Mouse (Mus musculus) liver, adult 2 months (tissue): ENCODE measurements around the gene C1qtnf2. TPM values are rescaled to one million over a fixed set of nuclear protein-coding genes. Genes with fewer than 3 reads are reported as not detected.

Source experiments
- DNase-seq: peaks from one replicate; pipeline ENCODE4 v3.0.0-alpha.2; 2011; ENCODE audit warnings: low read depth, low spot score; ENCODE audit errors: extremely low read depth
- H3K27ac ChIP-seq: fragments of 200-500 bp; replicated peaks from 2 replicates; pipeline ENCODE4 v1.5.1; 2012; ENCODE audit warnings: low read depth, mild to moderate bottlenecking, control low read depth, inconsistent platforms, low read length; ENCODE audit not compliant: insufficient read depth
- H3K27me3 ChIP-seq: fragments of 200-500 bp; 2 replicates; pipeline ENCODE4 v1.6.1; 2012; ENCODE audit warnings: mild to moderate bottlenecking, moderate library complexity, low read length, inconsistent platforms; ENCODE audit not compliant: control insufficient read depth, insufficient read depth
- H3K36me3 ChIP-seq: fragments of 200-500 bp; 2 replicates; pipeline ENCODE4 v1.6.1; 2012; ENCODE audit warnings: low read length, inconsistent platforms; ENCODE audit not compliant: control insufficient read depth, insufficient read depth
- H3K4me1 ChIP-seq: fragments of 200-500 bp; 2 replicates; pipeline ENCODE4 v1.6.1; 2011; ENCODE audit warnings: low read length; ENCODE audit not compliant: control insufficient read depth, insufficient read depth
- H3K4me3 ChIP-seq: fragments of 200-500 bp; 2 replicates; pipeline ENCODE4 v1.5.1; 2011; ENCODE audit warnings: low read depth, mild to moderate bottlenecking, control low read depth, low read length, moderate library complexity; ENCODE audit not compliant: insufficient read depth
- H3K79me2 ChIP-seq: fragments of 200-500 bp; 2 replicates; pipeline ENCODE4 v1.6.1; 2012; ENCODE audit warnings: inconsistent platforms, mild to moderate bottlenecking, low read length, moderate library complexity; ENCODE audit not compliant: control insufficient read depth, insufficient read depth
- H3K9ac ChIP-seq: fragments of 200-500 bp; 2 replicates; pipeline ENCODE4 v1.6.1; 2012; ENCODE audit warnings: low read depth, mild to moderate bottlenecking, control low read depth, inconsistent platforms, low read length
- CTCF ChIP-seq: fragments of 200-500 bp; IDR thresholded peaks from 2 replicates; pipeline ENCODE4 v1.5.1; 2011; ENCODE audit warnings: low read depth, low read length, control low read depth
- POLR2A ChIP-seq: fragments of 200-500 bp; IDR thresholded peaks from 2 replicates; pipeline ENCODE4 v1.6.1; 2011; ENCODE audit warnings: low read length, control low read depth; ENCODE audit not compliant: insufficient read depth; ENCODE audit errors: extremely low read depth
- whole genome bisulfite sequencing: fragments of 180-500 bp; shearing (Covaris S2); methylation state at CpG from one replicate; pipeline ENCODE4 v1.1.7; 2018; 5-methylcytosine and 5-hydroxymethylcytosine counted together
- polyA plus RNA-seq: library from polyadenylated mRNA; depleted of rRNA; stranded (reverse); fragments of >200 nt; gene quantifications from 2 replicates; pipeline ENCODE4 v1.2.3, GENCODE M21; 2012
- total RNA-seq: library from RNA; depleted of rRNA; stranded (reverse); fragments of >200 nt; gene quantifications from 2 replicates; pipeline ENCODE4 v1.2.3, GENCODE M21; 2014

The C1qtnf2 gene
- total and polyA plus RNA-seq, 2 experiments: 1.2 to 1.4 TPM

DNA sequence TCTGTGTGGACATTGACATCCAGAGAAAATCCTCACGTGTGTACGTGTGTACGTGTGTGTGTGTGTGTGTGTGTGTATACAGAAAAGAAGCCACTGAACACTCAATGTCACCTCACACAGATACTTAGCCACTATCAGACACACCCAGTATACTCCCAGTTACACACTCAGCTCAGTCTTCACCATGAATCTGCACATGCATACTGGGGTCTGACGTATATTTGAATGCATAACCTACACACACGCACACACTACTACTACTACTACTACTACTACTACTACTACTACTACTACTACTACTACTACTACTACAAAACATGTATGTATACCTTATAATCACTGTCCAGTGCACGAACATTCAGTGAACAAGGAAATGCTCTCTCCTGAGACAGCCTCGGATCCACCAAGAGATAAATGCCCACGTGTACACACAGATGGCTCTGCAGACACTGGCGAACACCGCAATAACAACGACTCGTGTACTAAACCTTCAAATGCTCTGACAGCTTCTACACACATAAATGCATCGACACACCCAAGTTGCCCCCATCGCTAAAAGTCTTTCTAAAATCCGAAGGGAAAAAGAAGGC is 346 bp upstream of the C1qtnf2 start:
- no peaks in the 10 kb centered on the region for H3K36me3 ChIP-seq
- no peak for DNase-seq
- WGBS: 53% methylated on average over 15 of the region's 15 CpGs
- H3K9ac ChIP-seq: no peak overlapping the region
- TF ChIP-seq POLR2A (no peak), CTCF (no peak)
- H3K4me1 ChIP-seq: no peaks in the 10 kb centered on the region
- no peaks in the 10 kb centered on the region for H3K79me2 ChIP-seq
- no peak overlapping the region for H3K4me3 ChIP-seq
- no peak overlapping the region for H3K27ac ChIP-seq
- peaks cover 6% of the 10 kb centered on the region for H3K27me3 ChIP-seq

- Histone ChIP-seq H3K36me3 (no peaks in the 10 kb centered on the region), H3K9ac (no peak overlapping the region), H3K27me3 (peaks cover 2% of the 10 kb centered on the region), H3K4me1 (no peaks in the 10 kb centered on the region; the same call in 1 of the 2 replicates), H3K79me2 (no peaks in the 10 kb centered on the region), H3K4me3 (no peak overlapping the region), H3K27ac (no peak overlapping the region)
- TF ChIP-seq POLR2A (no peak), CTCF (no peak)
- 97% methylated on average over 3 of the region's 3 CpGs for WGBS
- no peak for DNase-seq
Measured at GRCm38 (mm10) chr11:43479376-43479775, 5.3 kb downstream of the C1qtnf2 start.

GRCm38 (mm10) chr11:43480561-43480960 is 6.5 kb downstream of the C1qtnf2 start:
- WGBS: 31% methylated on average over 5 of the region's 5 CpGs
- H3K27ac ChIP-seq: no peak overlapping the region
- no peaks in the 10 kb centered on the region for H3K36me3 ChIP-seq

GRCm38 (mm10) chr11:43481672-43482522 is 7.8 kb downstream of the C1qtnf2 start:
- Histone ChIP-seq H3K27ac (no peak overlapping the region), H3K4me3 (no peak overlapping the region), H3K4me1 (no peaks in the 10 kb centered on the region; the same call in 1 of the 2 replicates), H3K36me3 (no peaks in the 10 kb centered on the region), H3K27me3 (no peaks in the 10 kb centered on the region; the same call in 1 of the 2 replicates), H3K79me2 (no peaks in the 10 kb centered on the region), H3K9ac (no peak overlapping the region)
- WGBS: 55% methylated on average over 3 of the region's 3 CpGs
- peak; percentile 16 for DNase-seq
- TF ChIP-seq CTCF (no peak), POLR2A (no peak)

More at GRCm38 (mm10) chr11:43480561-43480960, 6.5 kb downstream of the C1qtnf2 start:
- H3K27me3 ChIP-seq: no peaks in the 10 kb centered on the region; the same call in 1 of the 2 replicates
- H3K4me1 ChIP-seq: no peaks in the 10 kb centered on the region; the same call in 1 of the 2 replicates
- TF ChIP-seq POLR2A: no peak
- TF ChIP-seq CTCF: no peak
- H3K79me2 ChIP-seq: no peaks in the 10 kb centered on the region
- no peak overlapping the region for H3K9ac ChIP-seq
- DNase-seq: no peak
- H3K4me3 ChIP-seq: no peak overlapping the region

GRCm38 (mm10) chr11:43483122-43483792 is 9.2 kb downstream of the C1qtnf2 start:
- no peak for TF ChIP-seq POLR2A
- TF ChIP-seq CTCF: no peak
- Histone ChIP-seq H3K4me1 (no peaks in the 10 kb centered on the region; the same call in 1 of the 2 replicates), H3K36me3 (no peaks in the 10 kb centered on the region), H3K27ac (peak overlapping the region; percentile 31; the same call in 1 of the 2 replicates), H3K4me3 (no peak overlapping the region), H3K79me2 (no peaks in the 10 kb centered on the region), H3K27me3 (no peaks in the 10 kb centered on the region; the same call in 1 of the 2 replicates), H3K9ac (no peak overlapping the region)
- peak; percentile 16 for DNase-seq
- 67% methylated on average over 6 of the region's 6 CpGs for WGBS
